Mouse (Mus musculus): ENCODE measurements around the gene Capg.

DNA sequence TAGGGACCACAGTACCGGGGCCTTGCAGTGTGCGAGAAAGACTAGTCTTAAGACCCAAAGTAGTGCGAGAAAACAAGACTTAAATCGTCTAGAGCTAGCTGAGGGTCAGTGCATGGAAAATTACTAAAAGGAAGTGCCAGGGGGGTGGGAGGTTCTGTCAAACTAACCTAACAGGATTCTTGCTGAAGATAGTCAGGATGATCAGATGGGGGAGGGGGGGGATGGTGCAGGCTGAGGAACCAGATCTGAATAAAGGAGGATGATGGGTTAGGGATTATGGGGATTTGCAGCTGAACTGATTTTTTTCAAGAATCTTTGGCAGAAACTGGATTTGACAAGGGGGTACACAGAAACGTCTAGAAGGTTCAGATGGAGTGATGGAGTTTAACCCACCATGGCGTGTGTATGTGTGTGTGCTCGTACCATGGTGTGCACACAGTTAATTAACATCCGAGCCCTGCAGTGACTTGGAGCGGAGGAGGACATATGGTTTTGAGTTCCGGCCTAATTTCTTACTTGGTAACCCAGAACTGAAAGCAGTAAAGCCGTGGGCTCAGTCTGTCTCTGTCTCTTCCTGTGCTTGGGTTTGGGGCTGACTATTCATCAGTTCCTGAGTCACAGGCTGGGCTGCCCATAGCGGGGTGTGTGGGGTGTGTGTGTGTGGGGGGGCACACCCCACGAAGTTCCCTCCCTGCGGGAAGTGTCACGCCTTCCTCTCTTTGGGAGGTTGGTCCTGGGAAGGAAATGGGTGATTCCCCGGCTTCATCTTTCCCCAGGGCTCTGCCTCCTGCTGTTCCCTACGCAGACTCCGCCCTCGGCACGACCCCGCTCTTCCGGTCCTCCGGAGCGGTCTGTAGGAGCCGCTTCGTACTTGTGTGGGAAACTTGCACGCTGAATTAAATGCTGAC, 8.2 kb downstream of the Capg start:
- TF ChIP-seq CTCF (IDR thresholded peaks at IDR 0.05; ENCODE audit: insufficient read depth, low read depth, low read length) (no peak), POLR2A (IDR thresholded peaks at IDR 0.05; ENCODE audit: insufficient read depth, low read depth, low read length) (no peak)

Data from olfactory bulb, adult 2 months (tissue).